ENCODE assay signal across 8 mouse cellular contexts in the genomic region with DNA sequence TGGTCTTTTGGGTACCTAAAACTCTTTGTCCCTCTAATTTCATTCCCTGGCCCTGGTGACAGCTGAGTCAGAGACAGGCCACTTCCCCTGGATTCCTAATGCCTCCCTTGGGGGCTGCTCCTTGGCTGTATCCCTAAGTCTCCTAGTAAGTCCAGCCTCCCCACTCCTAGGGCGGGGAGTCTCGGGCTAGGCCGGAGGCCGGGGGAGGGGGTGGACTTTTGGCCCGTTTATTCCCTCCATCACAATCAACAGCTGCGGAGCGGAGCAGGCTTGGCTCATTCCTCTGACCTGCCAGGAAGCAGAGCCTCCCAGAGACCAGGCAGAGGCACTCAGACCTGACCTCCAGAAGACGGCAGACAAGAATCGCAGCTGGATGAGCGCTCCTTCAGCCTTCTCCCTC. TPM values are rescaled to one million over a fixed set of nuclear protein-coding genes. Genes with fewer than 3 reads are reported as not detected.
A peak's percentile ranks its signal among the peaks of the same experiment; 100 is the strongest.
DNase-seq lines count a peak whose midpoint lies in the region; ATAC-seq lines count a peak whose summit lies in the region.
"Had no signal": no experiment of that assay in that cellular context is flagged by ENCODE, and none has a peak within 500 bp of the region (broad histone marks: within the 10 kb centered on the region; RNA-seq: fewer than 3 reads in every experiment).

No protein-coding gene starts in this region.

- H3K9ac ChIP-seq in kidney, embryonic 14.5 days (ENCODE audit: low read depth, low read length) = no peak overlapping the region
- H3K9ac ChIP-seq: embryonic facial prominence, embryonic 15.5 days had no signal

- no peaks in the 10 kb centered on the region for H3K9me3 ChIP-seq in kidney, embryonic 14.5 days (ENCODE audit: control insufficient read depth, low read length)
- H3K9me3 ChIP-seq: embryonic facial prominence, embryonic 15.5 days had no signal

- peak overlapping the region; percentile 100 for H3K27ac ChIP-seq in brown adipose tissue, adult 24 weeks (replicated peaks; ENCODE audit: low read depth, low read length)
- peak overlapping the region; percentile 90; the same call in 1 of the 2 replicates for H3K27ac ChIP-seq in kidney, embryonic 14.5 days (ENCODE audit: low read depth, low read length)
- H3K27ac ChIP-seq: embryonic facial prominence, embryonic 15.5 days had no signal

- intact Hi-C loops in left cerebral cortex, postnatal 36 days (cut with DNase I) = no loop called here

- 45% methylated on average over 10 of the region's 10 CpGs for WGBS in kidney, embryonic 14.5 days

- H3K4me1 ChIP-seq in brown adipose tissue, adult 24 weeks (ENCODE audit: control insufficient read depth, insufficient read depth, insufficient read length, low read length) = peaks cover 10% of the 10 kb centered on the region
- H3K4me1 ChIP-seq in kidney, embryonic 14.5 days (ENCODE audit: control insufficient read depth, insufficient read depth, low read length) = peaks cover 32% of the 10 kb centered on the region

- no peak overlapping the region for H3K4me2 ChIP-seq in kidney, embryonic 14.5 days (replicated peaks; ENCODE audit: low read depth, low read length)
- H3K4me2 ChIP-seq: embryonic facial prominence, embryonic 15.5 days had no signal

- peaks cover 33% of the 10 kb centered on the region for H3K36me3 ChIP-seq in kidney, embryonic 14.5 days (ENCODE audit: control insufficient read depth, insufficient read depth, low read length)

- DNase-seq in heart, adult 9 months (ENCODE audit: low spot score in 2 of 2) = peak; percentile 91 to 92
- DNase-seq in skeletal muscle tissue, adult 2 months (ENCODE audit: low read depth, low spot score) = peak; percentile 80
- no peak for DNase-seq in left cerebral cortex, adult 8-10 months (ENCODE audit: low spot score in 2 of 2)
- DNase-seq in left cerebral cortex, postnatal 36 days (ENCODE audit: low spot score in 2 of 2) = no peak
- DNase-seq in thymus, adult 18-20 months = no peak

- 0 out of 2 replicates have a peak, but pooled peaks have one; percentile 7 for ATAC-seq in kidney, embryonic 14.5 days (ENCODE audit: low FRiP score, low TSS enrichment)

- no peaks in the 10 kb centered on the region for H3K27me3 ChIP-seq in kidney, embryonic 14.5 days (ENCODE audit: control insufficient read depth, insufficient read depth, low read length)
- H3K27me3 ChIP-seq: embryonic facial prominence, embryonic 15.5 days had no signal

- H3K4me3 ChIP-seq in brown adipose tissue, adult 24 weeks (ENCODE audit: insufficient read depth, low read depth, low read length) = peak overlapping the region; percentile 69
- H3K4me3 ChIP-seq in kidney, embryonic 14.5 days (ENCODE audit: low read length) = no peak overlapping the region
- H3K4me3 ChIP-seq: embryonic facial prominence, embryonic 15.5 days had no signal

RNA-seq across cellular contexts. Expression of gene Cldn15, which starts 1.2 kb away (rescaled TPM):
- polyA plus RNA-seq in brown adipose tissue, adult 24 weeks (2012; ENCODE audit: insufficient read depth, insufficient read length, missing spikeins) = 4.6 and 10.2 TPM in 2 replicates
- 1.5 and 1.7 TPM in 2 replicates for polyA plus RNA-seq in kidney, embryonic 14.5 days (2014; fragmentation: Nextera tagmentation; extraction: Ambion mirVana)
- total RNA-seq in left cerebral cortex, adult 8-10 months (2022) = under 1 TPM in 2 of 4 experiments, not detected in 2; 0.23 to 0.25 TPM
- total RNA-seq in left cerebral cortex, postnatal 36 days (2021) = not detected

RNA-seq across cellular contexts. Expression of gene Fis1, which starts 14.5 kb away (rescaled TPM):
- 128 and 153 TPM in 2 replicates for polyA plus RNA-seq in brown adipose tissue, adult 24 weeks (2012; ENCODE audit: insufficient read depth, insufficient read length, missing spikeins)
- polyA plus RNA-seq in kidney, embryonic 14.5 days (2014; fragmentation: Nextera tagmentation; extraction: Ambion mirVana) = 333 and 398 TPM in 2 replicates
- 100 to 1,000 TPM; 256 to 283 (median 275) TPM for total RNA-seq in left cerebral cortex, adult 8-10 months (2022)
- 100 to 1,000 TPM; 250 to 282 TPM for total RNA-seq in left cerebral cortex, postnatal 36 days (2021)

RNA-seq across cellular contexts. Expression of gene Plod3, which starts 19.2 kb away (rescaled TPM):
- 15.4 and 16.0 TPM in 2 replicates for polyA plus RNA-seq in brown adipose tissue, adult 24 weeks (2012; ENCODE audit: insufficient read depth, insufficient read length, missing spikeins)
- polyA plus RNA-seq in kidney, embryonic 14.5 days (2014; fragmentation: Nextera tagmentation; extraction: Ambion mirVana) = 28.5 and 41.4 TPM in 2 replicates
- total RNA-seq in left cerebral cortex, adult 8-10 months (2022) = 10 to 100 TPM; 27.9 to 43.3 (median 34.2) TPM
- 10 to 100 TPM; 30.4 to 40.3 TPM for total RNA-seq in left cerebral cortex, postnatal 36 days (2021)

RNA-seq across cellular contexts. Expression of gene Znhit1, which starts 20.2 kb away (rescaled TPM):
- 76.0 and 101 TPM in 2 replicates for polyA plus RNA-seq in brown adipose tissue, adult 24 weeks (2012; ENCODE audit: insufficient read depth, insufficient read length, missing spikeins)
- 80.6 and 93.2 TPM in 2 replicates for polyA plus RNA-seq in kidney, embryonic 14.5 days (2014; fragmentation: Nextera tagmentation; extraction: Ambion mirVana)
- total RNA-seq in left cerebral cortex, adult 8-10 months (2022) = 10 to 100 TPM; 81.9 to 92.7 (median 85.8) TPM
- 10 to 100 TPM; 90.3 to 90.8 TPM for total RNA-seq in left cerebral cortex, postnatal 36 days (2021)

RNA-seq across cellular contexts. Expression of gene Vgf, which starts 58.6 kb away (rescaled TPM):
- not detected in 2 replicates for polyA plus RNA-seq in brown adipose tissue, adult 24 weeks (2012; ENCODE audit: insufficient read depth, insufficient read length, missing spikeins)
- polyA plus RNA-seq in kidney, embryonic 14.5 days (2014; fragmentation: Nextera tagmentation; extraction: Ambion mirVana) = 0.16 and 0.36 TPM in 2 replicates
- 100 to 1,000 TPM; 243 to 291 (median 262) TPM for total RNA-seq in left cerebral cortex, adult 8-10 months (2022)
- total RNA-seq in left cerebral cortex, postnatal 36 days (2021) = 100 to 1,000 TPM; 358 to 374 TPM

Comparison
In these comparisons a context has a peak if more than half of its experiments do, and no peak if none do; other contexts are left out.
1. DNase-seq: peak in heart, adult 9 months (2 of 2) and skeletal muscle tissue, adult 2 months (single experiment); none in left cerebral cortex, adult 8-10 months (0 of 2), left cerebral cortex, postnatal 36 days (0 of 2) and thymus, adult 18-20 months (0 of 2).